Mouse (Mus musculus) macrophage (primary cell): ENCODE measurements around the gene Lrmda. TPM values are rescaled to one million over a fixed set of nuclear protein-coding genes. Genes with fewer than 3 reads are reported as not detected.

Source experiments
- H3K27ac ChIP-seq: fragments of 350-480 bp; formaldehyde crosslinking; 2 replicates; pipeline ENCODE4 v1.9.0; 2021
- H3K36me3 ChIP-seq: fragments of 350-480 bp; formaldehyde crosslinking; 2 replicates; pipeline ENCODE4 v1.9.0; 2021; ENCODE audit errors: inconsistent target
- H3K4me3 ChIP-seq: fragments of 350-480 bp; formaldehyde crosslinking; 2 replicates; pipeline ENCODE4 v1.9.0; 2021; ENCODE audit errors: inconsistent target
- H3K79me2 ChIP-seq: fragments of 350-480 bp; formaldehyde crosslinking; 2 replicates; pipeline ENCODE4 v1.9.0; 2021; ENCODE audit errors: inconsistent target
- WGBS: methylation state at CpG from one replicate; pipeline ENCODE4 v1.1.7; 2026; ENCODE audit warnings: inconsistent platforms; ENCODE audit not compliant: missing documents; 5-methylcytosine and 5-hydroxymethylcytosine counted together
- polyA plus RNA-seq: library from polyadenylated mRNA; stranded (reverse); fragments of 250-400 nt; gene quantifications from 3 replicates; pipeline ENCODE4 v1.2.4, GENCODE M21; 2018; ENCODE audit warnings: inconsistent platforms

Gene Lrmda
- polyA plus RNA-seq, 1 experiment from 2014 or later: 18.1 TPM

GRCm38 (mm10) chr14:22118512-22118911, 99.0 kb downstream of the Lrmda start:
- no peak overlapping the region for H3K4me3 ChIP-seq
- H3K27ac ChIP-seq: no peak overlapping the region
- no peaks in the 10 kb centered on the region for H3K79me2 ChIP-seq
- no peaks in the 10 kb centered on the region for H3K36me3 ChIP-seq
- 100% methylated on average over 4 of the region's 4 CpGs for WGBS

- H3K4me3 ChIP-seq: no peak overlapping the region
- H3K27ac ChIP-seq: no peak overlapping the region
- no peaks in the 10 kb centered on the region for H3K79me2 ChIP-seq
- WGBS: 35% methylated on average over 4 of the region's 4 CpGs
- H3K36me3 ChIP-seq: no peaks in the 10 kb centered on the region
Observed at GRCm38 (mm10) chr14:22126276-22126675, 106.8 kb downstream of the Lrmda start.

GRCm38 (mm10) chr14:22126859-22127258, 107.3 kb downstream of the Lrmda start:
- H3K4me3 ChIP-seq: no peak overlapping the region
- WGBS: 88% methylated on average over 6 of the region's 6 CpGs
- no peaks in the 10 kb centered on the region for H3K79me2 ChIP-seq
- no peaks in the 10 kb centered on the region for H3K36me3 ChIP-seq
- no peak overlapping the region for H3K27ac ChIP-seq

- H3K27ac ChIP-seq: no peak overlapping the region
- no peaks in the 10 kb centered on the region for H3K79me2 ChIP-seq
- H3K4me3 ChIP-seq: no peak overlapping the region
- no peaks in the 10 kb centered on the region for H3K36me3 ChIP-seq
- 94% methylated on average over 7 of the region's 7 CpGs for WGBS
Observed at GRCm38 (mm10) chr14:22130950-22131585, 111.6 kb downstream of the Lrmda start.

- Histone ChIP-seq H3K79me2 (no peaks in the 10 kb centered on the region), H3K4me3 (no peak overlapping the region), H3K27ac (no peak overlapping the region), H3K36me3 (no peaks in the 10 kb centered on the region)
- 57% methylated on average over 1 of the region's 1 CpGs for WGBS
Observed at GRCm38 (mm10) chr14:22139281-22139680, 119.8 kb downstream of the Lrmda start.

GRCm38 (mm10) chr14:22144014-22144413, 124.5 kb downstream of the Lrmda start:
- no peak overlapping the region for H3K4me3 ChIP-seq
- H3K27ac ChIP-seq: no peak overlapping the region
- 91% methylated on average over 3 of the region's 3 CpGs for WGBS
- no peaks in the 10 kb centered on the region for H3K36me3 ChIP-seq
- H3K79me2 ChIP-seq: no peaks in the 10 kb centered on the region

- Histone ChIP-seq H3K27ac (no peak overlapping the region), H3K4me3 (no peak overlapping the region), H3K79me2 (no peaks in the 10 kb centered on the region), H3K36me3 (no peaks in the 10 kb centered on the region)
- 85% methylated on average over 4 of the region's 4 CpGs for WGBS
Observed at GRCm38 (mm10) chr14:22145863-22146262, 126.4 kb downstream of the Lrmda start.

- WGBS: 89% methylated on average over 11 of the region's 12 CpGs
- Histone ChIP-seq H3K36me3 (no peaks in the 10 kb centered on the region), H3K4me3 (no peak overlapping the region), H3K27ac (no peak overlapping the region), H3K79me2 (no peaks in the 10 kb centered on the region)
Observed at GRCm38 (mm10) chr14:22146508-22147044, 127.1 kb downstream of the Lrmda start.

GRCm38 (mm10) chr14:22147341-22148024, 128.0 kb downstream of the Lrmda start:
- 56% methylated on average over 4 of the region's 4 CpGs for WGBS

GRCm38 (mm10) chr14:22152701-22153100, 133.2 kb downstream of the Lrmda start:
- Histone ChIP-seq H3K4me3 (no peak overlapping the region), H3K36me3 (no peaks in the 10 kb centered on the region), H3K79me2 (no peaks in the 10 kb centered on the region), H3K27ac (no peak overlapping the region)
- 96% methylated on average over 13 of the region's 13 CpGs for WGBS

More at GRCm38 (mm10) chr14:22147341-22148024, 128.0 kb downstream of the Lrmda start:
- no peaks in the 10 kb centered on the region for H3K79me2 ChIP-seq
- H3K4me3 ChIP-seq: no peak overlapping the region
- no peak overlapping the region for H3K27ac ChIP-seq
- no peaks in the 10 kb centered on the region for H3K36me3 ChIP-seq

GRCm38 (mm10) chr14:22154096-22154495, 134.6 kb downstream of the Lrmda start:
- H3K36me3 ChIP-seq: no peaks in the 10 kb centered on the region

GRCm38 (mm10) chr14:22155034-22155433, 135.5 kb downstream of the Lrmda start:
- WGBS: 100% methylated on average over 2 of the region's 2 CpGs
- Histone ChIP-seq H3K36me3 (no peaks in the 10 kb centered on the region), H3K27ac (no peak overlapping the region)

More at GRCm38 (mm10) chr14:22154096-22154495, 134.6 kb downstream of the Lrmda start:
- Histone ChIP-seq H3K27ac (no peak overlapping the region), H3K79me2 (no peaks in the 10 kb centered on the region), H3K4me3 (no peak overlapping the region)
- WGBS: 96% methylated on average over 8 of the region's 8 CpGs

GRCm38 (mm10) chr14:22155512-22156026, 136.1 kb downstream of the Lrmda start:
- WGBS: 89% methylated on average over 4 of the region's 4 CpGs
- H3K36me3 ChIP-seq: no peaks in the 10 kb centered on the region
- H3K4me3 ChIP-seq: no peak overlapping the region
- no peaks in the 10 kb centered on the region for H3K79me2 ChIP-seq
- H3K27ac ChIP-seq: no peak overlapping the region

More at GRCm38 (mm10) chr14:22155034-22155433, 135.5 kb downstream of the Lrmda start:
- H3K79me2 ChIP-seq: no peaks in the 10 kb centered on the region
- H3K4me3 ChIP-seq: no peak overlapping the region

- H3K4me3 ChIP-seq: no peak overlapping the region
- no peaks in the 10 kb centered on the region for H3K79me2 ChIP-seq
- WGBS: 88% methylated on average over 6 of the region's 6 CpGs
- H3K36me3 ChIP-seq: no peaks in the 10 kb centered on the region
- H3K27ac ChIP-seq: no peak overlapping the region
Observed at GRCm38 (mm10) chr14:22156991-22157390, 137.5 kb downstream of the Lrmda start.

- Histone ChIP-seq H3K36me3 (no peaks in the 10 kb centered on the region), H3K27ac (no peak overlapping the region), H3K79me2 (no peaks in the 10 kb centered on the region), H3K4me3 (no peak overlapping the region)
- 81% methylated on average over 3 of the region's 3 CpGs for WGBS
Observed at GRCm38 (mm10) chr14:22161416-22161815, 141.9 kb downstream of the Lrmda start.
